Mouse (Mus musculus) bone marrow, adult 2 months (tissue): ENCODE data around the gene Xkrx. TPM values are rescaled to one million over a fixed set of nuclear protein-coding genes. Genes with fewer than 3 reads are reported as not detected.
A peak's percentile ranks its signal among the peaks of the same experiment; 100 is the strongest.
"Not testable (repeated sequence)": the region's sequence is repeated elsewhere in the genome, so short reads cannot be mapped to it uniquely, and the experiment has no call there.

Experiments
- H3K27ac ChIP-seq: fragments of 200-500 bp; 2 replicates; pipeline ENCODE4 v1.5.1; 2012; ENCODE audit warnings: low read depth, mild to moderate bottlenecking, control low read depth, inconsistent platforms, low read length; ENCODE audit not compliant: control insufficient read depth, poor library complexity, insufficient read depth
- H3K4me1 ChIP-seq: fragments of 200-500 bp; 2 replicates; pipeline ENCODE4 v1.6.1; 2011; ENCODE audit warnings: low read length; ENCODE audit not compliant: control insufficient read depth, insufficient read depth
- H3K4me3 ChIP-seq: fragments of 200-500 bp; replicated peaks from 2 replicates; pipeline ENCODE3; 2011; ENCODE audit warnings: mild to moderate bottlenecking, low read depth, low read length, control low read depth; ENCODE audit not compliant: control insufficient read depth
- CTCF ChIP-seq: fragments of 200-500 bp; IDR thresholded peaks from 2 replicates; pipeline ENCODE4 v1.5.1; 2011; ENCODE audit warnings: low read length, control low read depth; ENCODE audit not compliant: control insufficient read depth, insufficient read depth
- POLR2A ChIP-seq: fragments of 200-500 bp; IDR thresholded peaks from 2 replicates; pipeline ENCODE4 v1.6.1; 2011; ENCODE audit warnings: low read depth, mild to moderate bottlenecking, control low read depth, low read length, borderline replicate concordance; ENCODE audit not compliant: control insufficient read depth
- WGBS: fragments of 180-500 bp; shearing (Covaris S2); methylation state at CpG from one replicate; pipeline ENCODE4 v1.1.7; 2018; 5-methylcytosine and 5-hydroxymethylcytosine counted together
- polyA plus RNA-seq: library from polyadenylated mRNA; stranded (reverse); fragments of >200 nt; gene quantifications from 2 replicates; pipeline ENCODE4 v1.2.4, GENCODE M21; 2011; ENCODE audit warnings: low replicate concordance; ENCODE audit not compliant: missing spikeins, insufficient read depth, insufficient read length

Gene Xkrx
- 4.4 and 12.4 TPM in 2 replicates for polyA plus RNA-seq

DNA sequence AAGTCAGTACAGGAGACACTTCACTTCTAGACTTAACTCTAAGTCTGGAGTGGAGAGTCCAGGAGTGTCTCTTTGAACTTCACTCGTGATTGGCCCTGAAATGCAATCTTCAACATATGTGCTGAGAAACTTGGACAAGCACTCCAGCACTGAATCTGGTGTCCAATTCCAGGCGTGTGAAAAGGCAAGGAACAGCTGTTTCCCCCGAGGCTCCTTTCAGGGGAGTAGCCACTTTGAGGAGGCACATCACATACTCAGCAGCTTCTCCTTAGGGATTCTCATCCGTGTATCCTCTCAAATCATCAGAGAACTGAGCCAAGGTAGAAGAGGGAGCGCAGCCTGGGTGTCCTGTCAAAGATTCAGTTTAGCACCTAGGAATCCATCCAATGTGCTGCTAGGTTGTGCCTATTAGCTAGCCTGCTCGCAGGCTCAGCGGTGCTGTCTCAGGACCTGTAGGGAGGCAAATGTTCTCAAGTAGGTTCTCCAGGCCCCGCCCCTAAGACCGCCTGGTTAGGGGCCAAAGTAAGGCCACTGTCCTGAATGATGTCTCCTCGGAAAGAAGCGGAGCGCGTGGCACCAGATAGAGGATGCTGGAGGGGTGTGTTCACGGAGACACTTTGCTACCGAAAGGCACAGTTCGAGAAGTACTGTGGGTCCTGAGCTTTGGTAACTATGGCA lies at the start of gene Xkrx:
TSS of gene Xkrx (minus strand) at position 34 of the 678 bp plus-strand sequence.
- TF ChIP-seq POLR2A = no peak
- TF ChIP-seq CTCF = no peak
- Histone ChIP-seq H3K27ac (peak within 1 kb of the TSS; percentile 42), H3K4me1 (no peaks in the 10 kb centered on the region), H3K4me3 (peak within 1 kb of the TSS; percentile 61)
- 41% methylated on average over 16 of the region's 16 CpGs for WGBS

DNA sequence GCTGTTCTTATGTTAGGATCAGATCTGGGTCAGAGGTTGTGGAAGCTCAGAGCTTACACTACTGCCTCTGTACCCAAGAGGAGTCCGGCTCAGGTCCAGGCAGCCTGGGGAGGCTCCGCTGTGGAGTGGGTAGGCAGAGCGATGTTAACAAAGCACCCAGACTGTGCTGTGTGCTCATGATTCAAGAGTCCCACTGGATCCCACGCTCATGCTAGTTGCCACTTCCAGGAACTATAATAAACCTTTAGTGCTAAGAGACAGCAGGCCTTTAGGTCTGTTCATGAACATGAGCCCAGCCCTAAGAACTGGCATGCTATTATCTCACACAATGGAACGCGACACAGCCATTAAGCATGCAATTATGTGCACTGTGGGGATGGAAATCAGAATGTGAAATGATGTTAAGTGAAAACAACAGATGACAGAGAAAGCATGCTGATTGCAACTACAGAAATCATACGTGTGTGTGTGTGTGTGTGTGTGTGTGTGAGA lies 49.3 kb upstream of the Xkrx start:
- no peak overlapping the region for H3K27ac ChIP-seq
- WGBS = 92% methylated on average over 7 of the region's 7 CpGs

DNA sequence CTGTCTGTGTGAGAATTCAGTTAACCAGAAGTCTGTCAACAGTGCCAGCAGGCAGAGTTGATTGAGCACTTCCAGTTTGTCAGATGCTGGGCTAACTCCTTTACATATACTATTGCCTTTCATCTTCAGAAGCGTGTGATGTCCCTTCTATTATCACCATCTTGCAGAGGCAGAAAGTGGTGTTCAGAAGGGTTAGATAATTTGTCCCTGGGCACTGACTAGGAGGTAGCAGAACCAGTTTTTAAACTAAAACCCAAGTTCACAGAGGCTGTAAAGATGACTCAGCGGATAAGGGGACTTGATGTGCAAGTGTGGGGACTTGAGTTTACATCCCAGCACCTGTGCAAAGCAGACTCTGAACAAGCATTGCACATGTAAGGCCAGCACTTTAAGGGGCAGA lies 46.6 kb upstream of the Xkrx start:
- H3K27ac ChIP-seq = no peak overlapping the region
- no peaks in the 10 kb centered on the region for H3K4me1 ChIP-seq
- 75% methylated on average over 2 of the region's 2 CpGs for WGBS
- no peak overlapping the region for H3K4me3 ChIP-seq
- TF ChIP-seq CTCF = no peak
- no peak for TF ChIP-seq POLR2A

More for the DNA sequence above, 49.3 kb upstream of the Xkrx start:
- TF ChIP-seq POLR2A (no peak), CTCF (no peak)
- Histone ChIP-seq H3K4me3 (no peak overlapping the region), H3K4me1 (no peaks in the 10 kb centered on the region)

DNA sequence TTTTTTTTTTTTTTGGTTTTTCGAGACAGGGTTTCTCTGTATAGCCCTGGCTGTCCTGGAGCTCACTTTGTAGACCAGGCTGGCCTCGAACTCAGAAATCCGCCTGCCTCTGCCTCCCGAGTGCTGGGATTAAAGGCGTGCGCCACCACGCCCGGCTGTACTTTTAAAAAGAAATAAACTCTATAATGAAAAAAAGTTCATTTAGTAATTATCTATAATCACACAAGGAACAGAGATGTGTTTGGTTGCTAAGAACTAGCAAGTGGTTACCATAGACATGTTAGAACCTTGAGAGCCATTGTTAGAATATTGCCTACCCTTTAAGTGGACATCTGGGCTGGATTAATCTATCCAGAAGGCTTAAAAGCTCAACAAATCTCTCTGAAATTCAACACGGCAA lies 25.3 kb upstream of the Xkrx start, which contains the start of gene Arl13a:
TSS of gene Arl13a (plus strand) at position 301 of the 400 bp plus-strand sequence.
- H3K4me3 ChIP-seq, H3K4me1 ChIP-seq, H3K27ac ChIP-seq: not testable (repeated sequence)
- WGBS = 83% methylated on average over 9 of the region's 9 CpGs

DNA sequence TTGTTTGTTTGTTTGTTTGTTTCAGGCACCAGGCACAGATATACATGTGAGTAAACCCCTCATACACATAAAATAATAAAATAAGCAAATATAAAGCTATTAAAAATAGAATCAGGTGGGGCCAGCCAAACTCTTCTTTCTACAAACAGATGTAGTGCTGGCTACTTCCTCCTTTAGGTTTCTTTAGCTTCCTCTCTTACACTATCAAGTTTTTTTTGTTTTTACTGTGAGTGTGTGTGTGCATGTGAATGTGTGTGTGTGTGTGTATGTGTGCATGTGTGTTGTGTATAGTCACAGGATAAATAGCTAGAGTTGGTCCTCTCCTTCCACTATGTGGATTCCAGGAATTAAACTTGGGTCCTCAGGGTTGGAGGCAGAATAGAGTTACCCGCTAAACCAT lies 12.8 kb upstream of the Xkrx start:
- no peak overlapping the region for H3K4me3 ChIP-seq
- no peak overlapping the region for H3K27ac ChIP-seq
- 100% methylated on average over 1 of the region's 1 CpGs for WGBS
- H3K4me1 ChIP-seq = no peaks in the 10 kb centered on the region
- TF ChIP-seq CTCF (no peak), POLR2A (no peak)

DNA sequence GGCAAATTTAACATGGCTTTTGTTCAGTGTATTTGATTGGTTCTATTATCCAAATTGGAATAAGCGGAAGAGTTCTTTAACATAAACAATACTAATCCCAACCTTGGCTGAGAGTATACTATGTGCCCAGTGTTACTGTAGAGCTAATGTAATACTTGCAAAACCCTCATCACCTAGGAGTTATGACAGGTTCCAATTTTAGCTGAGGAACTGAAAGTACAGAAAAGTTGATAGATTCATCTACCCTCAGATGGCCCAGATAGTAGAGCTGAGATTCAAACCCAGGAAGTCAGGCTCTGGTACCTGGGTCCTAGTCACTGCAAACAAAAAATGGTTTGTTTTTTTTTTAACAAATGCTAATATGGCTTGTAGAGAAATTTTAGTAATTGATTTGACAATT lies 8.7 kb upstream of the Xkrx start:
- H3K27ac ChIP-seq = no peak overlapping the region
- no peaks in the 10 kb centered on the region for H3K4me1 ChIP-seq
- WGBS = 94% methylated on average over 1 of the region's 1 CpGs
- TF ChIP-seq POLR2A = no peak
- TF ChIP-seq CTCF = no peak
- H3K4me3 ChIP-seq = no peak overlapping the region

DNA sequence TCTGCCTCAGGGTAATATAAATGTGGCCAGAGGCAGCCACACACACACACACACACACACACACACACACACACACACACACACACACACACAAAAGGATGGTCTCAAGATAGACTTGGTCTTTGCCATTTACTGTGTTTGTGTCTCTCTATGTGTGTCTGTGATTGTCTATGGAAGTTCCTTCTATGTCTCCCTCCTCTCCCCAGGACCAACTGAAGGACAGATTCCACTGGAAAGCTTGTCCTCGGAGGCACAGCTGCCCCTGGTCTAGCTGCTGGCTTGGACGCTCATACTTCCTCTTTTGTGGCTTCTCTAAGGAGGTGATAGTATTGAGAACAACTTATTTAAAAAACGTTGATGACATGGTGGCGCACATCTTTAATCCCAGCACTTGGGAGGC lies 1.6 kb upstream of the Xkrx start:
- no peaks in the 10 kb centered on the region for H3K4me1 ChIP-seq
- H3K27ac ChIP-seq = no peak overlapping the region
- WGBS = 15% methylated on average over 4 of the region's 4 CpGs
- TF ChIP-seq POLR2A (no peak), CTCF (no peak)
- peak overlapping the region; percentile 24 for H3K4me3 ChIP-seq

DNA sequence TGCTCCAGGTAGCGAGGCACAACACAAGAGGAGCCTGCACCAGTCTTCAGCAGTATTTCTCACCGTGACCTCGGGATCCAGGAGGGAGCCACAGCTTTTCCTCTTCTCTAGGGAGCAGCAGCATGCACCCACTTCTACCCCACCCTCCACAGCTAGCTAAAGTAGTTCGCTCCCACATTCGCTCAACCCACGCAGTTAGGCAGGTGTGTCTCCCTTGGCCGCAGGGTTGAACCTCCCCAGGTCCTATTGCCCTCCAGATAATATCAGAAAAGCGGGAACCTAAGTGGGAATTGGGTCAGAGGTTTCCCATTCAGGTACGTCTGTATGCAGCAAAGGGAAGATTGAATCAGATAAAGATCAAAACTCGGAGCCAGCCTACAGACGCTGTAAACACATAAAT lies 950 bp upstream of the Xkrx start:
- peak overlapping the region; percentile 42 for H3K27ac ChIP-seq
- WGBS = 19% methylated on average over 11 of the region's 11 CpGs
- H3K4me3 ChIP-seq = peak overlapping the region; percentile 61
- H3K4me1 ChIP-seq = no peaks in the 10 kb centered on the region
- TF ChIP-seq CTCF = no peak
- TF ChIP-seq POLR2A = no peak

DNA sequence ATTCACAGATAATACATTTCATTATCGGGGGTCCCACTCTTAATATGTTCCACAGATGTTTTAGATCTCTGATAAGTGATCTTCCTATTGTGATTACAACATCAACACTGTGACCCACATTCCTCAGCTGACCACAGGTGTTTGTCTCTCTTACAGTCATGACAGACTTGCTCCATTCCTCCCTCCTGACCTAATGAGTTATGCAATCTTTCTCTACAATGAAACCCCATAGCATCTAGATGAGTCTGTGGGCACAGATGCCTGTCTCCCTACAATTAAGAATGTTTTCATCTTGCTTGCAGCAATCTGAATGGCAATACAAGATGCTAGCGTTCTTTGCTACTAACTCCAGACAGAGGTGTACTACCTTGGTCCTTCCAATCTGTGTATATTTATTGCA lies 1.4 kb downstream of the Xkrx start:
- TF ChIP-seq POLR2A (no peak), CTCF (no peak)
- Histone ChIP-seq H3K4me3 (no peak overlapping the region), H3K27ac (no peak overlapping the region), H3K4me1 (no peaks in the 10 kb centered on the region)
- WGBS = 65% methylated on average over 2 of the region's 2 CpGs
